Mouse (Mus musculus): ENCODE measurements at regions not wholly inside any gene's neighbourhood (a gene's known extent, or its start where the extent isn't known, plus 50 kb on each side); places are given as distances from the start of the nearest gene placed in this dataset.

GRCm38 (mm10) chr1:164531741-164532140 lies 73.6 kb upstream of the Atp1b1 start:
- no peak for TF ChIP-seq POLR2A (IDR thresholded peaks at IDR 0.05; ENCODE audit: borderline replicate concordance, extremely low read depth, insufficient read depth, insufficient read length, poor library complexity, severe bottlenecking)
- no peak for TF ChIP-seq CTCF (IDR thresholded peaks at IDR 0.05; ENCODE audit: borderline replicate concordance, extremely low read depth, insufficient read depth, insufficient read length)
